Mouse (Mus musculus): ENCODE measurements around the gene Gm15294. TPM values are rescaled to one million over a fixed set of nuclear protein-coding genes. Genes with fewer than 3 reads are reported as not detected.

The Gm15294 gene
- polyA plus RNA-seq (2017; shearing (Covaris generic)), result not detected

GRCm38 (mm10) chrX:141875135-141875534, at the start of gene Gm15294:
Gm15294 (minus strand) TSS chrX:141875235.

Other genes starting within 250 kb of the Gm15294 start
- under 1 TPM in 1 of 2 experiments, not detected in 1; 0.21 TPM for gene Irs4, start 150.0 kb downstream of the Gm15294 start, polyA plus RNA-seq (2017; shearing (Covaris generic))